Mouse (Mus musculus) T-helper 17 cell (primary cell): ENCODE data around the gene Rnft2.

Experiments used
- in situ Hi-C, 2 experiments: fragments of 300-600 bp; cut with MboI, MseI; formaldehyde crosslinking; loops; 1 replicate in 1 of 2; 2 replicates in 1 of 2; pipeline ENCODE4 v1.15.1; 2025; ENCODE audit warnings: high pct_unique_total_duplicates in 2 of 2

The Rnft2 gene

GRCm38 (mm10) chr5:118244606-118245443, at the start of gene Rnft2, which contains the start of gene 2410131K14Rik:
TSS of gene Rnft2 (minus strand) at chr5:118245116.
TSS of gene 2410131K14Rik (plus strand) at chr5:118245227.
- in situ Hi-C loops, result loop anchor here in 1 of 2 experiments (25.0 kb wide), 1 partner anchor 1867 kb away; the partner anchor contains the start of gene Rbm19

- in situ Hi-C loops, result loop anchor here (25.0 kb wide), 2 partner anchors 1393 to 1418 kb away; no protein-coding TSS in a partner anchor
These were observed 49.4 kb upstream of the Rnft2 start for GRCm38 (mm10) chr5:118294086-118294864.

GRCm38 (mm10) chr5:118292476-118292875, 47.6 kb upstream of the Rnft2 start:
- in situ Hi-C loops, result loop anchor here (25.0 kb wide), 2 partner anchors 1395 to 1420 kb away; no protein-coding TSS in a partner anchor

GRCm38 (mm10) chr5:118291453-118291852, 46.5 kb upstream of the Rnft2 start:
- in situ Hi-C loops, result loop anchor here (25.0 kb wide), 2 partner anchors 1396 to 1421 kb away; no protein-coding TSS in a partner anchor

GRCm38 (mm10) chr5:118277741-118278495, 33.0 kb upstream of the Rnft2 start:
- in situ Hi-C loops, result loop anchor here (25.0 kb wide), 2 partner anchors 1409 to 1434 kb away; no protein-coding TSS in a partner anchor

- in situ Hi-C loops, result loop anchor here (25.0 kb wide), 2 partner anchors 1411 to 1436 kb away; no protein-coding TSS in a partner anchor
These were observed 31.8 kb upstream of the Rnft2 start for GRCm38 (mm10) chr5:118276711-118277110.

GRCm38 (mm10) chr5:118276281-118276680, 31.4 kb upstream of the Rnft2 start:
- in situ Hi-C loops, result loop anchor here (25.0 kb wide), 2 partner anchors 1411 to 1436 kb away; no protein-coding TSS in a partner anchor

- in situ Hi-C loops, result no loop called here
These were observed 29.6 kb upstream of the Rnft2 start for GRCm38 (mm10) chr5:118274546-118274945.

- in situ Hi-C loops, result no loop called here
These were observed 28.5 kb upstream of the Rnft2 start for GRCm38 (mm10) chr5:118273446-118273845.

GRCm38 (mm10) chr5:118271449-118272110, 26.7 kb upstream of the Rnft2 start:
- in situ Hi-C loops, result no loop called here

GRCm38 (mm10) chr5:118268987-118269386, 24.1 kb upstream of the Rnft2 start:
- in situ Hi-C loops, result loop anchor here in 1 of 2 experiments (5.0 kb wide), 2 partner anchors 448 to 493 kb away; no protein-coding TSS in a partner anchor

GRCm38 (mm10) chr5:118266309-118266708, 21.4 kb upstream of the Rnft2 start:
- in situ Hi-C loops, result loop anchor here in 1 of 2 experiments (5.0 kb wide), 2 partner anchors 451 to 496 kb away; no protein-coding TSS in a partner anchor

- in situ Hi-C loops, result loop anchor here in 1 of 2 experiments (5.0 kb wide), 2 partner anchors 452 to 497 kb away; no protein-coding TSS in a partner anchor
These were observed 20.4 kb upstream of the Rnft2 start for GRCm38 (mm10) chr5:118265366-118265765.

- in situ Hi-C loops, result no loop called here
These were observed 19.4 kb upstream of the Rnft2 start for GRCm38 (mm10) chr5:118264279-118264678.

- in situ Hi-C loops, result no loop called here
These were observed 17.5 kb upstream of the Rnft2 start for GRCm38 (mm10) chr5:118262418-118262817.

- in situ Hi-C loops, result no loop called here
These were observed 16.3 kb upstream of the Rnft2 start for GRCm38 (mm10) chr5:118261181-118261580.

- in situ Hi-C loops, result no loop called here
These were observed 15.7 kb upstream of the Rnft2 start for GRCm38 (mm10) chr5:118260642-118261041.

- in situ Hi-C loops, result no loop called here
These were observed 15.1 kb upstream of the Rnft2 start for GRCm38 (mm10) chr5:118260055-118260454.

- in situ Hi-C loops, result no loop called here
These were observed 14.7 kb upstream of the Rnft2 start for GRCm38 (mm10) chr5:118259636-118260035.

- in situ Hi-C loops, result no loop called here
These were observed 14.2 kb upstream of the Rnft2 start for GRCm38 (mm10) chr5:118259152-118259551.
